Mouse (Mus musculus) right cerebral cortex, adult 2 months (tissue): Measurements from ENCODE around the gene Tjp3.
"Not testable (repeated sequence)": the region's sequence is repeated elsewhere in the genome, so short reads cannot be mapped to it uniquely, and the experiment has no call there.

Source experiments
- DNase-seq, 2 experiments: peaks; one replicate each; pipeline ENCODE4 v3.0.0; 2021 to 2022; ENCODE audit warnings: low spot score in 2 of 2

Tjp3 gene

DNA sequence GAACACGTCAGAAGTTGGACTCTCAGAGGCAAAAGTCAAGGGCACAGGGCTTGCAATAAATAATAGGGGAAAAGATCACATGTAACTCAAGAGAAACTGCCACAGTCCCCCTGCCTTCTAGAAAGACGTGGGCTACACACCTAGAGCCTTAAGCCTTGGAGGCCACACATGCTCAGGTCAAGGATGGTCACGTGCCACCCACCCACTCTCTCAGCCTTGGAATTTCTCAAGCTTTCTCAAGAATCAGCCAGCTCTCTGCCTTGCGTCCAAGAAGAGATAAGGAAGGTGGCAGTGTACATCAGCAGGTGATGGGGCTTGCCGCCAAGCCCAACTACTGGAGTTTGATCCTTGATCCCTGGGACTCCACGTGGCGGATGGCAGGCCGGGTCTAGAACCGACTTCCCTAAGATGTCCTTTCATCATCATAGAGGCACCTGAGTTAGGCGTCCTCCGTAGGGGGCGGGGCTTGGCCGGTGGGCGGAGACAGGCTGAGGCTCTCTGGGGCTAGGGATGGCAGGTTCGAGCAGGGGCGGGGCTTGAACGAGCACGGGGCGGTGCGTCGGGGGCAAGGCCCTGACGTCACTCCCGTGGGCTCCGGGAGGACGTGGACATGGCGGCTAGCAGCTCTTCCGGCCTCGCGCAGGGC, 58.7 kb downstream of the Tjp3 start, which contains the start of gene Zfr2:
Zfr2 (plus strand) TSS at position 576 of the 646 bp plus-strand sequence.
- peak; percentile 93 to 94 for DNase-seq

DNA sequence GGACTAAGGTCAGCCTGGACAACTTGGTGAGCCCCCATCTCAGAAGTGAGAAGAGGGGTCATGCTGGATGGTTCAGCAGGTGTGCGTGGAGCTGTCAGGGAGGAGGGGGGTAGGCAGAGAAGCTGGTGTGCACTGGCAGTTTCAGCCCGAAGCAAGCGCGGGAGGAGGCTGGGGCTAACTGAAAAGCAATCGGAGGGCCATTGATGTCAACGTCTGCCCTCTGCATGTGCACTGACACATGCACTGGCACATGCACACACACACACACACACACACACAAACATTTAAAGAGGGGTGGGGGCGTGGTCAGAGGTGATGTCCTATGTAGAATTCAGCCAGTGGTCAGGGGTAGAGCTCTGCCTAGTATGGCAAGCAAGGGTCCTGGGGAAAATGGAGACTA, 59.9 kb downstream of the Tjp3 start:
- DNase-seq: no peak

DNA sequence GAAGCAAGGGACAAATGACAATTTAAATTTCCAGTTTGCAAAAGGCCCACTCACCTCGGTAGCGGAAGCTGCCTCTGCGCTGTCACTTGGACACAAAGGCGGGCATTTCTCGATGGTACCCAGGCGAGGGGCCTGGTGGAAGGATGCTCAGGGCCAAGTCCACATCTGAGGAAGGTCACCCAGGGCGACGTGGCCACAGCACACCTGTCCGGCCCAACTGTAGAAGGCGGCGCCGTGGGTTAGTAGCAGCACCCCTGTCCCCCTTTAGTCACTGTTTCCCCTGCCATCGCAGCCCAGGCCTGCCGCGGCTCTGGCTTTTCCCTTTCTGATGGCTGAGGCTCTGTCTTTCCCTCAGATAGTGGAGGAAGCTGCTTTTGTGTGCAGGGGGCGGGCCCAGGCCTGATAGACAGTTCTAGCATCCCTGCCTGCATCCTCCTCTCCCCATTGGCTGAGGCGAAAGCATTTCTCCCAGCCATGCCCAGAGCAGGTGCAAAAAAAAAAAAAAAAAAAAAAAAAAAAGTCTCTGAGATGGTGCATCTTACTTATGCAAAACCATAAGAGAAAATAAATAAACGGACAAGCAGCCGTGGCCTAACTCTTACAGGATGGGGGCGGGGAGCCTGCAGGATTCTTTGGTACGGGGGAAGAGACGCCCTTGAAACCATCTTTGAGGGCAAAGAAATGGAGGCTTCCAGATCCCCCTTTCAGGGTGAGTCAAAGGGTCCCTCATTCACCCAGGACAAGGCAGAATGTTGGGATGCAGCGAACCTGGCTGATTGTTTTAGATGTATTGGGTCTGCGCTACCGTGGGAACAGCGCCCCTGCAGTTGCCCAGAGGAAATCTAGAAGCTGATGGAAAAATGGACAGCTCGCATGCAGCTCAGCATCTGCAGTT, 60.7 kb downstream of the Tjp3 start, which contains the start of gene Atcay:
Atcay (minus strand) TSS at position 396 of the 895 bp plus-strand sequence.
- peak; percentile 85 to 88 for DNase-seq

DNA sequence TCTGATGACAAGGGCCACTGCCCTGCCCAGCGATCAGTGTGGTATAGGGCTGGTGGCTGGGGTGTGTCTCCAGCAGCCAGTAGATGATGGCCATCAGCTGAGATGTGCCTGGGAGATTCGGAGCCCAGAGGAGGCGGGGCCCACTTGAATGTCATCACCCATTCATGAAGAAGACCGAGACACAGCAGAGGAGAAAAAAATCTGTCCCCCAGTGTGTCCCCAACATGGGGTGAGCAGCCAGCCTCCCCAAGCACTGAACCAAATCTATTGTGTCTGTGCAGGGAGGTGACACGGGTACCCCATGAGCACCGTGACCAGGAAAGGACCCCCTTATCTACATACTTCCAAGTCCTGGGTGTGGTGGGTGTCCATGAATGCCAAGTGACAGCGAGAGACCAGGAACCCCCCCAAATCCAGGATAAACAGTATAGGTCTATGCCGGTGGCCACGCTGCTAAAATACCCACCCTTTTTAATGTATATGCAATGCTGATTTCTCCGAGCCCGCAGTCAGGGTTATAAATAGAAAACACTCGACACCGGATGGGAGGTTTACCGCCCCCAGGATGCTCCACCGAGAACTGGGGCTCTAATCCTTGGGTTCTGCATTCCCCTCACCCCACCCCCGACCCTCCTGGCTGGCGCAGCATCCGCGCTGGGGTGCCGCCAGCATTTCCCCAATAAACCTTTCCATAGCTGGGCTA, 61.5 kb downstream of the Tjp3 start:
- peak; percentile 53 to 56 for DNase-seq

DNA sequence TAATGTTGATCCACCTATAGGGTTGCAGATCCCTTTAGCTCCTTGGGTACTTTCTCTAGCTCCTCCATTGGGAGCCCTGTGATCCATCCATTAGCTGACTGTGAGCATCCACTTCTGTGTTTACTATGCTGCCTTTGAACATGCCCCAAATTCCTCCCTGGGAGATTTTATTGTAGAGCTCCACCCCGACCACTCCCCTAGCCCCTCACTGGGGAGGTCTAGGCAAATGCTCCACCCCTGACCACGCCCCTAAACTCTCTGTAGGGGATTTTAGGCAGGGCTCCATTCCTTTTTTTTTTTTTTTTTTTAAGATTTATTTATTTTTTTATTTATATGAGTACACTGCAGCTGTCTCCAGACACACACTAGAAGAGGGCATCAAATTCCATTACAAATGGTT, 67.7 kb downstream of the Tjp3 start:
- DNase-seq: not testable (repeated sequence)
